Mouse (Mus musculus): ENCODE data around the gene Ndufa4. TPM values are rescaled to one million over a fixed set of nuclear protein-coding genes. Genes with fewer than 3 reads are reported as not detected.

Gene Ndufa4
- total and polyA plus RNA-seq, 3 experiments = 472 to 499 TPM; not detected in 1

GRCm38 (mm10) chr6:11925496-11926041 is 18.3 kb upstream of the Ndufa4 start (continued):
- TF ChIP-seq ETS1 (IDR thresholded peaks at IDR 0.05; ENCODE audit: low read depth, low read length) (no peak), UBTF (IDR thresholded peaks at IDR 0.05; ENCODE audit: borderline replicate concordance, insufficient read depth, low read depth, low read length) (no peak), SIN3A (IDR thresholded peaks at IDR 0.05; ENCODE audit: low read length) (no peak; the same call in 1 of the 2 replicates), ZKSCAN1 (IDR thresholded peaks at IDR 0.05; ENCODE audit: low read depth, low read length) (no peak), ZC3H11A (IDR thresholded peaks at IDR 0.05; ENCODE audit: low read depth, low read length) (no peak), NRF1 (IDR thresholded peaks at IDR 0.05; ENCODE audit: insufficient read depth, low read depth, low read length, poor library complexity, severe bottlenecking) (peak; percentile 78), NELFE (IDR thresholded peaks at IDR 0.05; ENCODE audit: low read depth, low read length) (peak; percentile 81), JUND (IDR thresholded peaks at IDR 0.05; ENCODE audit: low read depth, low read length) (no peak), MAX (IDR thresholded peaks at IDR 0.05; ENCODE audit: low read length) (no peak), TAL1 (IDR thresholded peaks at IDR 0.05; ENCODE audit: low read length) (no peak), POLR2AphosphoS2 (IDR thresholded peaks at IDR 0.05; ENCODE audit: low read length) (peak; percentile 85), GABPA (IDR thresholded peaks at IDR 0.05; ENCODE audit: low read depth, low read length) (no peak), CTCF (IDR thresholded peaks at IDR 0.05 in 2 of 3, conservative IDR thresholded peaks at IDR 0.05 in 1 of 3; ENCODE audit: control insufficient read depth in 1 of 3, insufficient read depth in 1 of 3, low read depth in 2 of 3, low read length in 3 of 3, poor library complexity in 1 of 3, severe bottlenecking in 1 of 3) (no peak), CHD1 (IDR thresholded peaks at IDR 0.05; ENCODE audit: low read depth, low read length) (0 out of 2 replicates have a peak, but pooled peaks have one; percentile 14), RAD21 (IDR thresholded peaks at IDR 0.05; ENCODE audit: low read depth, low read length) (no peak), HCFC1 (IDR thresholded peaks at IDR 0.05; ENCODE audit: low read depth, low read length) (peak; percentile 89), SMC3 (IDR thresholded peaks at IDR 0.05; ENCODE audit: low read depth, low read length) (no peak), MEF2A (IDR thresholded peaks at IDR 0.05; ENCODE audit: extremely low read depth, insufficient replicate concordance, low read depth, low read length, poor library complexity, severe bottlenecking) (no peak), MAZ (IDR thresholded peaks at IDR 0.05; ENCODE audit: low read depth, low read length) (no peak), USF1 (IDR thresholded peaks at IDR 0.05; ENCODE audit: low read depth, low read length) (no peak), ELF1 (IDR thresholded peaks at IDR 0.05; ENCODE audit: low read depth, low read length) (peak; percentile 89), POLR2A (IDR thresholded peaks at IDR 0.05; ENCODE audit: control insufficient read depth in 1 of 2, insufficient read depth in 1 of 2, low read depth in 1 of 2, low read length in 2 of 2, poor library complexity in 1 of 2) (peak in 1 of 2 experiments; percentile 91; a peak in 2 of 4 replicates)

GRCm38 (mm10) chr6:11908170-11908569 is 873 bp upstream of the Ndufa4 start:
- no peak for TF ChIP-seq E2F4 (IDR thresholded peaks at IDR 0.05; ENCODE audit: borderline replicate concordance, low read depth, low read length)
- DNase-seq (ENCODE audit: low read depth, low spot score) = peak; percentile 49
- H3K9me3 ChIP-seq (replicated peaks; ENCODE audit: insufficient read depth, low read length) = no peaks in the 10 kb centered on the region
- peaks cover 3 to 12% of the 10 kb centered on the region in 2 experiments; a peak in 2 of 4 replicates for H3K4me1 ChIP-seq (ENCODE audit: control insufficient read depth in 1 of 2, insufficient read depth in 2 of 2, low read length in 2 of 2)
- H3K27ac ChIP-seq (ENCODE audit: control insufficient read depth, low read depth, low read length) = peak overlapping the region; percentile 35; the same call in 1 of the 2 replicates
- peak overlapping the region; percentile 95 for H3K9ac ChIP-seq (ENCODE audit: control insufficient read depth, low read depth, low read length, poor library complexity, severe bottlenecking)
- peak overlapping the region; percentile 78 to 84 for H3K4me3 ChIP-seq (ENCODE audit: control insufficient read depth in 1 of 2, insufficient read depth in 1 of 2, low read depth in 2 of 2, low read length in 2 of 2)
- H3K36me3 ChIP-seq (ENCODE audit: control insufficient read depth in 1 of 2, insufficient read depth in 2 of 2, low read length in 2 of 2) = peaks cover 11 to 27% of the 10 kb centered on the region in 2 experiments
- peaks cover 25% of the 10 kb centered on the region for H3K79me2 ChIP-seq (ENCODE audit: control insufficient read depth, insufficient read depth, low read length, poor library complexity)
- no peaks in the 10 kb centered on the region for H3K27me3 ChIP-seq (ENCODE audit: control insufficient read depth in 1 of 2, insufficient read depth in 2 of 2, low read length in 2 of 2)
